Mouse (Mus musculus) embryonic fibroblast, embryonic 13.5 days (primary cell): ENCODE results near the gene Cox8b.

Source experiments
- CTCF ChIP-seq: IDR thresholded peaks from 2 replicates; pipeline ENCODE4 v1.5.1; 2011; ENCODE audit warnings: mild to moderate bottlenecking, control low read depth, low read length, moderate library complexity, borderline replicate concordance; ENCODE audit not compliant: insufficient read depth
- POLR2A ChIP-seq: IDR thresholded peaks from 2 replicates; pipeline ENCODE4 v1.6.1; 2011; ENCODE audit warnings: low read depth, mild to moderate bottlenecking, control low read depth, low read length, moderate library complexity

DNA sequence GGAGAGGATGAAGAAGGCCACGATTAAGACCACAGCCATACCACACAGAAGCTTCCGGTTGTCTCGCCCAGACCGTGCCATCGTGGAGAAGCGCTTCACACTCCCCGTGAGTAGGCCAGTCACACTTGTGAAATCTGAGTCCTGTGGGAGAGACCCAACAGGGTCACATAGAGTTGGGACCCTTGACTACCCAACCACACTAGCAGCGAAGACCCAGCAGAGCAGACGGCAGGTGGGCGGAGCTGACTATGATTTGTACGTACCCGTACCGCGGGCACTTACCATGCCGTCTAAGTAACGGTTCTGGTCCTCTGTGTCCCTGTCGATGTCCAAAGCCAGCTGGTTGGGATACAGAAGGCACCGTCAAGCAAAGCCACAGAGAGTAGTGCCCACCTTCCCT lies 45.8 kb downstream of the Cox8b start:
- no peak for TF ChIP-seq POLR2A
- no peak for TF ChIP-seq CTCF
